Mouse (Mus musculus) CH12.LX (cell line): ENCODE measurements at regions not wholly inside any gene's neighbourhood (a gene's known extent, or its start where the extent isn't known, plus 50 kb on each side); places are given as distances from the start of the nearest gene placed in this dataset.

Experiments
- DNase-seq: peaks from one replicate; pipeline ENCODE4 v3.0.0-alpha.2; 2013; ENCODE audit errors: extremely low read depth
- H3K27ac ChIP-seq: 2 replicates; pipeline ENCODE4 v1.5.1; 2012; ENCODE audit warnings: low read depth, mild to moderate bottlenecking, control low read depth, moderate library complexity; ENCODE audit not compliant: insufficient read depth
- H3K27me3 ChIP-seq: replicated peaks from 2 replicates; pipeline ENCODE3; 2012; ENCODE audit warnings: inconsistent platforms
- H3K36me3 ChIP-seq, 2 experiments: replicated peaks in 1 of 2; 2 replicates each; pipeline versions ENCODE3 to v1.6.1; 2012; ENCODE audit warnings: inconsistent platforms in 1 of 2, low read length in 1 of 2, mild to moderate bottlenecking in 1 of 2, mixed read lengths in 1 of 2, moderate library complexity in 1 of 2; ENCODE audit not compliant: control insufficient read depth in 1 of 2, insufficient read depth in 1 of 2
- H3K4me1 ChIP-seq, 2 experiments: 2 replicates each; pipeline ENCODE4 v1.6.1; 2012; ENCODE audit warnings: inconsistent platforms in 1 of 2, moderate library complexity in 1 of 2; ENCODE audit not compliant: insufficient read depth in 2 of 2, control insufficient read depth in 1 of 2
- H3K4me2 ChIP-seq: 2 replicates; pipeline ENCODE4 v1.6.1; 2012; ENCODE audit warnings: low read depth, mild to moderate bottlenecking, control low read depth; ENCODE audit not compliant: poor library complexity, insufficient read depth, severe bottlenecking
- H3K4me3 ChIP-seq, 3 experiments: fragments of 150-350 bp in 1 of 3; sonication (generic) in 1 of 3; replicated peaks in 1 of 3; 2 replicates each; pipeline versions ENCODE3 to v1.5.1; 2011 to 2012; ENCODE audit warnings: low read depth in 2 of 3, low read length in 2 of 3, mild to moderate bottlenecking in 2 of 3, moderate library complexity in 2 of 3, control low read depth in 1 of 3, improper control_type of control experiment in 1 of 3, inconsistent platforms in 1 of 3, mixed read lengths in 1 of 3; ENCODE audit not compliant: poor library complexity in 1 of 3
- H3K79me2 ChIP-seq: replicated peaks from 2 replicates; pipeline ENCODE4 v1.6.1; 2012; ENCODE audit warnings: mild to moderate bottlenecking, moderate library complexity; ENCODE audit not compliant: control insufficient read depth, poor library complexity, insufficient read depth, severe bottlenecking; ENCODE audit errors: extremely low read depth
- H3K9ac ChIP-seq: 2 replicates; pipeline ENCODE4 v1.6.1; 2012; ENCODE audit warnings: low read depth, mild to moderate bottlenecking, control low read depth, moderate library complexity; ENCODE audit not compliant: insufficient read depth
- H3K9me3 ChIP-seq: replicated peaks from 2 replicates; pipeline ENCODE3; 2012; ENCODE audit warnings: low read length, inconsistent platforms, mixed read lengths
- BHLHE40 ChIP-seq: IDR thresholded peaks from 2 replicates; pipeline ENCODE4 v1.6.1; 2011; ENCODE audit warnings: mild to moderate bottlenecking, low read depth, low read length, improper control_type of control experiment
- CHD1 ChIP-seq: IDR thresholded peaks from 2 replicates; pipeline ENCODE4 v1.6.1; 2012; ENCODE audit warnings: low read depth, low read length, improper control_type of control experiment, inconsistent platforms
- CHD2 ChIP-seq: IDR thresholded peaks from 2 replicates; pipeline ENCODE4 v1.6.1; 2011; ENCODE audit warnings: low read length, improper control_type of control experiment
- ELF1 ChIP-seq: IDR thresholded peaks from 2 replicates; pipeline ENCODE4 v1.6.1; 2014; ENCODE audit warnings: low read depth, mild to moderate bottlenecking, inconsistent platforms, low read length, improper control_type of control experiment
- EP300 ChIP-seq: IDR thresholded peaks from 2 replicates; pipeline ENCODE4 v1.6.1; 2011; ENCODE audit warnings: low read length, improper control_type of control experiment
- ETS1 ChIP-seq: conservative IDR thresholded peaks from 2 replicates; pipeline ENCODE4 v1.6.1; 2012; ENCODE audit warnings: low read depth, mild to moderate bottlenecking, inconsistent platforms, low read length, improper control_type of control experiment, moderate library complexity
- HCFC1 ChIP-seq: IDR thresholded peaks from 2 replicates; pipeline ENCODE4 v1.6.1; 2012; ENCODE audit warnings: low read depth, mild to moderate bottlenecking, inconsistent platforms, low read length, improper control_type of control experiment
- IRF4 ChIP-seq: IDR thresholded peaks from 2 replicates; pipeline ENCODE4 v1.6.1; 2014; ENCODE audit warnings: low read depth, mild to moderate bottlenecking, inconsistent platforms, low read length, improper control_type of control experiment
- JUND ChIP-seq: conservative IDR thresholded peaks from 2 replicates; pipeline ENCODE4 v1.6.1; 2011; ENCODE audit warnings: low read depth, low read length, improper control_type of control experiment
- MAFK ChIP-seq: IDR thresholded peaks from 2 replicates; pipeline ENCODE4 v1.6.1; 2011; ENCODE audit warnings: low read length, improper control_type of control experiment; ENCODE audit not compliant: insufficient replicate concordance
- MAX ChIP-seq: IDR thresholded peaks from 2 replicates; pipeline ENCODE4 v1.6.1; 2011; ENCODE audit warnings: low read length, improper control_type of control experiment
- MXI1 ChIP-seq: IDR thresholded peaks from 2 replicates; pipeline ENCODE4 v1.6.1; 2011; ENCODE audit warnings: mild to moderate bottlenecking, low read depth, low read length, improper control_type of control experiment
- NELFE ChIP-seq: IDR thresholded peaks from 2 replicates; pipeline ENCODE4 v1.6.1; 2011; ENCODE audit warnings: low read depth, low read length, improper control_type of control experiment
- NRF1 ChIP-seq: IDR thresholded peaks from 2 replicates; pipeline ENCODE4 v1.6.1; 2014; ENCODE audit warnings: low read depth, mild to moderate bottlenecking, inconsistent platforms, low read length, improper control_type of control experiment, moderate library complexity
- SMC3 ChIP-seq: IDR thresholded peaks from 2 replicates; pipeline ENCODE4 v1.6.1; 2011; ENCODE audit warnings: low read depth, low read length, improper control_type of control experiment
- dilution Hi-C: fragments of 300-500 bp; cut with MboI; formaldehyde crosslinking; loops from 2 replicates; pipeline ENCODE4 v1.14.3; 2020; ENCODE audit warnings: low sequenced_read_pairs; ENCODE audit not compliant: extremely low pct_unique_long_range_greater_than_20kb, extremely low pct_ligation_motif_present
- in situ Hi-C: fragments of 300-500 bp; cut with MboI; formaldehyde crosslinking; loops from 3 replicates; pipeline ENCODE4 v1.14.3; 2019; ENCODE audit warnings: low sequenced_read_pairs, low pct_ligation_motif_present, low pct_unique_long_range_greater_than_20kb, mixed read lengths

DNA sequence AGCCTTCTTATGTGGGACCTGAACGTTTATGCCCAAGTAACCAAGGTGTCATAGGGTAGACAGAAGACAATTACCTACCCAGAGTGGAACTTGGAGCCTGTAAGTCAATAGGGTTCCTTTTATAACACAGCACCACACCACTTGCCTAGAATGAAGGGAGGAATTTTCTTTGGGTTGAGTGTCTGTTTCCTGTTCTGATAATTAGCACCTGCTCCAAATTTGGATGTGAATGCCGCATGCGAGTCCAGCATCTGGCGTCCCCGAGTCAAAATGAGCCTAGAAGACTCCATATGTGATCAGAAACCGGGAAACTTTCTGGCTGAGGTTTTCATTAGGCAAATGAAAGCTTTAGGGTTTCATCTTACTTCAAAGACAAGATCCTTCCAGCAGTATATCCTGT, 653.7 kb downstream of the Adgrl2 start:
- DNase-seq, result peak; percentile 17
- no peaks in the 10 kb centered on the region for H3K27me3 ChIP-seq
- in situ Hi-C loops, result no loop called here
- TF ChIP-seq ELF1 (no peak), JUND (no peak), IRF4 (no peak), CHD1 (no peak), MAFK (no peak), MAX (no peak), NRF1 (no peak)
- TF ChIP-seq, all 38 proteins: peak for 0
- Histone ChIP-seq H3K4me3 (no peak overlapping the region), H3K27ac (no peak overlapping the region), H3K4me1 (peaks cover 0 to 14% of the 10 kb centered on the region in 2 experiments; a peak in 2 of 4 replicates), H3K79me2 (no peaks in the 10 kb centered on the region), H3K9ac (no peak overlapping the region), H3K36me3 (no peaks in the 10 kb centered on the region), H3K4me2 (peak overlapping the region; percentile 67; the same call in 1 of the 2 replicates), H3K9me3 (no peaks in the 10 kb centered on the region)
- dilution Hi-C loops, result no loop called here

DNA sequence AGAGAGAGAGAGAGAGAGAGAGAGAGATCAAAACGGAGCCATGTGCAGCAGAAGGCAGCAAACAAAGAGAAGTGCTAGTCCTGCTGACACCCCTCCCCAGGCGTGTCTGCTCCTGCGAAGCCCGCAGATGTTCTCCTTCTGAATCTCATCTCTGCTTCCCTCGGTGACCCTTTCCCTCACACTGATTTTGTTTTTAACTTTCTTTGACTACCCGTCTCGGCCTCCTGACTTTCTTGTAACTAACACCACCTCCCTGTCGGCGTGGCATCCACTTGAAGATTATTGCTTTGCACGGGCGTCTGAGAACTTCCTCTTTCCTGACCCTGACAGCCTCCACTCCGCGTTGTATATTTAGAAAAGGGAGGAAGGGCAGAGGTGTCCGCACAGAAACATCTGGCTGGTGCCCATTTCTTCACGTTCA, 654.3 kb downstream of the Adgrl2 start:
- no peak overlapping the region for H3K9ac ChIP-seq
- H3K36me3 ChIP-seq, result no peaks in the 10 kb centered on the region
- in situ Hi-C loops, result no loop called here
- H3K79me2 ChIP-seq, result no peaks in the 10 kb centered on the region
- peak overlapping the region; percentile 67; the same call in 1 of the 2 replicates for H3K4me2 ChIP-seq
- no peak overlapping the region for H3K27ac ChIP-seq
- no peak overlapping the region for H3K4me3 ChIP-seq
- dilution Hi-C loops, result no loop called here
- H3K9me3 ChIP-seq, result no peaks in the 10 kb centered on the region
- H3K4me1 ChIP-seq, result peaks cover 0 to 14% of the 10 kb centered on the region in 2 experiments; a peak in 2 of 4 replicates
- peak; percentile 72 for DNase-seq
- no peak for TF ChIP-seq JUND
- peak; percentile 34; the same call in 1 of the 2 replicates for TF ChIP-seq MAX
- peak; percentile 57 for TF ChIP-seq BHLHE40
- no peak for TF ChIP-seq EP300
- TF ChIP-seq, all 38 proteins: peak for 2
- no peaks in the 10 kb centered on the region for H3K27me3 ChIP-seq

DNA sequence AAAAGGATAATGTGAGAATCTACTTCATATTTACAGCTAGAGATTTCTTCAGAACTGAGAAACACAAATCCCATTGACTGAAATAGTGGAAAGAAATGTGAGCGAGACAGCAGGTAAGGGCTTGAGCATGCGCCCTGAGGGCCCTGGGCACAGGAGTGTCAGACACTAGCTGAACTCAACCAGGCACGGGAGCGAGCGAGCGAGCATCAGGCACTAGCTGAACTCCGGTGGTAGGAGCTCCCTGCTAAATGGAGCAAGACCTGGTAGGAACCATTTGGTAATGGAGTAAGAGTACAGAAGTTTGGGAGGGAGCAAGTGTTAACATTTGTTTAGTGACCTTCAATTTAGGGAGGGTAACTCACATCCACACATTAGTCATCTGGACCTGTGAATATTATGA, 654.7 kb downstream of the Adgrl2 start:
- Histone ChIP-seq H3K4me3 (no peak overlapping the region), H3K4me1 (peaks cover 0 to 14% of the 10 kb centered on the region in 2 experiments; a peak in 2 of 4 replicates), H3K79me2 (no peaks in the 10 kb centered on the region), H3K36me3 (no peaks in the 10 kb centered on the region), H3K27me3 (no peaks in the 10 kb centered on the region), H3K27ac (no peak overlapping the region), H3K9ac (no peak overlapping the region), H3K9me3 (no peaks in the 10 kb centered on the region), H3K4me2 (no peak overlapping the region)
- dilution Hi-C loops (no loop called here), in situ Hi-C loops (no loop called here)
- DNase-seq, result peak; percentile 5
- no peak for TF ChIP-seq SMC3
- TF ChIP-seq CHD1, result no peak
- TF ChIP-seq ETS1, result no peak
- no peak for TF ChIP-seq NELFE
- TF ChIP-seq CHD2, result no peak
- no peak for TF ChIP-seq MXI1
- no peak for TF ChIP-seq HCFC1
